Mouse (Mus musculus) cerebellum, adult 11 months (tissue): ENCODE measurements at regions not wholly inside any gene's neighbourhood (a gene's known extent, or its start where the extent isn't known, plus 50 kb on each side); places are given as distances from the start of the nearest gene placed in this dataset.
A peak's percentile ranks its signal among the peaks of the same experiment; 100 is the strongest.
"Not testable (repeated sequence)": the region's sequence is repeated elsewhere in the genome, so short reads cannot be mapped to it uniquely, and the experiment has no call there.

Experiments
- DNase-seq: peaks from one replicate; pipeline ENCODE4 v3.0.0; 2022

- no peak for DNase-seq
These were observed 682.1 kb upstream of the Grid2 start for GRCm38 (mm10) chr6:62573611-62574010.

GRCm38 (mm10) chr6:62576200-62576599 is 679.5 kb upstream of the Grid2 start:
- DNase-seq = peak; percentile 6

GRCm38 (mm10) chr6:62620543-62620942 is 635.1 kb upstream of the Grid2 start:
- DNase-seq = no peak

GRCm38 (mm10) chr6:62668123-62668522 is 587.6 kb upstream of the Grid2 start:
- DNase-seq = not testable (repeated sequence)

GRCm38 (mm10) chr6:62718389-62718788 is 537.3 kb upstream of the Grid2 start:
- DNase-seq = no peak

GRCm38 (mm10) chr6:62719541-62720155 is 536.0 kb upstream of the Grid2 start:
- no peak for DNase-seq
